Mouse (Mus musculus): ENCODE results near the gene P2rx5. TPM values are rescaled to one million over a fixed set of nuclear protein-coding genes. Genes with fewer than 3 reads are reported as not detected.

P2rx5 gene
- total and polyA plus RNA-seq, 3 experiments = 0.04 to 0.25 TPM; not detected in 1

DNA sequence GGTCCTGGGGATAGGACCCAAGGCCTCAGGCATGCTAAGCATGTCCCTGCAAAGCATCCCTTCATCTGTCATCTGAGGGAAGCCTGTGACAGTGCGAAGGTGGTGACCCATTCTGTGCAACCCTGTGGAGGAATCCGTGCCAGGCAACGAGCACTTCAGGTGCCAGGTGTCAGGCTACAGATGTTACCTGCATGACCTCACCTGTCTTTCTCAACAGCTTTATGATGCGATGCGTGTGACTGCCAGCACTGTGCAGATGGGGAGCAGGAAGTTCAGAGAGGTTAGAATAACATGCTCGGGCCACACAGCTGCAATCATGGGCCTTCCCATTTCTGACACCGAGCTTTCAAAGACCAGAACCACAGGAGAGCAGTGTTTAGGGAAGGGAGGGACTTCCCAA is 45.0 kb downstream of the P2rx5 start:
- Histone ChIP-seq H3K9me3 (replicated peaks; ENCODE audit: insufficient read depth, low read length) (no peaks in the 10 kb centered on the region), H3K4me1 (ENCODE audit: control insufficient read depth in 1 of 2, insufficient read depth in 2 of 2, low read length in 2 of 2) (no peaks in the 10 kb centered on the region), H3K27me3 (ENCODE audit: control insufficient read depth in 1 of 2, insufficient read depth in 2 of 2, low read length in 2 of 2) (no peaks in the 10 kb centered on the region), H3K79me2 (ENCODE audit: control insufficient read depth, insufficient read depth, low read length, poor library complexity) (no peaks in the 10 kb centered on the region), H3K36me3 (ENCODE audit: control insufficient read depth in 1 of 2, insufficient read depth in 2 of 2, low read length in 2 of 2) (0 out of 4 replicates have a peak, but pooled peaks cover 0 to under 1% of the 10 kb centered on the region in 2 experiments), H3K27ac (ENCODE audit: control insufficient read depth, low read depth, low read length) (no peak overlapping the region), H3K9ac (ENCODE audit: control insufficient read depth, low read depth, low read length, poor library complexity, severe bottlenecking) (no peak overlapping the region), H3K4me3 (ENCODE audit: control insufficient read depth in 1 of 2, insufficient read depth in 1 of 2, low read depth in 2 of 2, low read length in 2 of 2) (no peak overlapping the region)
- DNase-seq (ENCODE audit: low read depth, low spot score) = no peak
- TF ChIP-seq UBTF (IDR thresholded peaks at IDR 0.05; ENCODE audit: borderline replicate concordance, insufficient read depth, low read depth, low read length) = no peak
- TF ChIP-seq CTCF (IDR thresholded peaks at IDR 0.05 in 2 of 3, conservative IDR thresholded peaks at IDR 0.05 in 1 of 3; ENCODE audit: control insufficient read depth in 1 of 3, insufficient read depth in 1 of 3, low read depth in 2 of 3, low read length in 3 of 3, poor library complexity in 1 of 3, severe bottlenecking in 1 of 3) = no peak
- no peak for TF ChIP-seq POLR2A (IDR thresholded peaks at IDR 0.05; ENCODE audit: control insufficient read depth in 1 of 2, insufficient read depth in 1 of 2, low read depth in 1 of 2, low read length in 2 of 2, poor library complexity in 1 of 2)
- no peak for TF ChIP-seq MYC (IDR thresholded peaks at IDR 0.05; ENCODE audit: low read depth, low read length)
- TF ChIP-seq ETS1 (IDR thresholded peaks at IDR 0.05; ENCODE audit: low read depth, low read length) = no peak
- no peak for TF ChIP-seq MAX (IDR thresholded peaks at IDR 0.05; ENCODE audit: low read length)
- TF ChIP-seq POLR2AphosphoS5 (IDR thresholded peaks at IDR 0.05; ENCODE audit: borderline replicate concordance, low read depth, low read length) = no peak
- no peak for TF ChIP-seq NRF1 (IDR thresholded peaks at IDR 0.05; ENCODE audit: insufficient read depth, low read depth, low read length, poor library complexity, severe bottlenecking)
- no peak for TF ChIP-seq ZNF384 (IDR thresholded peaks at IDR 0.05; ENCODE audit: low read depth, low read length)
- no peak for TF ChIP-seq SIN3A (IDR thresholded peaks at IDR 0.05; ENCODE audit: low read length)
- no peak for TF ChIP-seq CHD1 (IDR thresholded peaks at IDR 0.05; ENCODE audit: low read depth, low read length)
- TF ChIP-seq ELF1 (IDR thresholded peaks at IDR 0.05; ENCODE audit: low read depth, low read length) = no peak
- TF ChIP-seq SMC3 (IDR thresholded peaks at IDR 0.05; ENCODE audit: low read depth, low read length) = no peak

DNA sequence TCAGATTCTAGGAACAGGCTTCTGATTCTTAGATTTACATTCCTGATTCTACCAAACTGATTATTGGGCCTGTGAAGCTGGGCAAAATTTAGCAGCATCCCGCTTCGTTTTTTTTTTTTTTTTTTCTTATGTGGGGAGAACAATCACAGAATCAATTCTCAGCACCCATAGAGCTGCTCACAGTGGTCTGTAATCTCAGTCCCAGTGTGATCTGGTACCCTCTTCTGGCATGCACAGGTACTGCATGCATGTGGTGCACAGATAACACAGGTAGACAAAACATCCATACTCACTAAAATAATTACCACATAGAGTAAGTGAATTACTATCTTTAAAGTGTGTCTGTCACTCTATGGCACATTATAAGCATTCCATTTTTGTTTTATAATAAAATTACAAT is 47.4 kb downstream of the P2rx5 start:
- H3K4me1 ChIP-seq (ENCODE audit: control insufficient read depth in 1 of 2, insufficient read depth in 2 of 2, low read length in 2 of 2) = no peaks in the 10 kb centered on the region
- no peak overlapping the region for H3K9ac ChIP-seq (ENCODE audit: control insufficient read depth, low read depth, low read length, poor library complexity, severe bottlenecking)
- peak; percentile 54 for DNase-seq (ENCODE audit: low read depth, low spot score)
- no peaks in the 10 kb centered on the region for H3K79me2 ChIP-seq (ENCODE audit: control insufficient read depth, insufficient read depth, low read length, poor library complexity)
- H3K27ac ChIP-seq (ENCODE audit: control insufficient read depth, low read depth, low read length) = no peak overlapping the region
- H3K27me3 ChIP-seq (ENCODE audit: control insufficient read depth in 1 of 2, insufficient read depth in 2 of 2, low read length in 2 of 2) = no peaks in the 10 kb centered on the region
- no peak overlapping the region for H3K4me3 ChIP-seq (ENCODE audit: control insufficient read depth in 1 of 2, insufficient read depth in 1 of 2, low read depth in 2 of 2, low read length in 2 of 2)
- no peaks in the 10 kb centered on the region for H3K9me3 ChIP-seq (replicated peaks; ENCODE audit: insufficient read depth, low read length)
- no peaks in the 10 kb centered on the region for H3K36me3 ChIP-seq (ENCODE audit: control insufficient read depth in 1 of 2, insufficient read depth in 2 of 2, low read length in 2 of 2)
- TF ChIP-seq ETS1 (IDR thresholded peaks at IDR 0.05; ENCODE audit: low read depth, low read length) (no peak), RAD21 (IDR thresholded peaks at IDR 0.05; ENCODE audit: low read depth, low read length) (peak; percentile 39), POLR2AphosphoS2 (IDR thresholded peaks at IDR 0.05; ENCODE audit: low read length) (no peak), SMC3 (IDR thresholded peaks at IDR 0.05; ENCODE audit: low read depth, low read length) (peak; percentile 58), POLR2A (IDR thresholded peaks at IDR 0.05; ENCODE audit: control insufficient read depth in 1 of 2, insufficient read depth in 1 of 2, low read depth in 1 of 2, low read length in 2 of 2, poor library complexity in 1 of 2) (no peak), MYB (IDR thresholded peaks at IDR 0.05; ENCODE audit: low read depth, low read length) (no peak), TBP (IDR thresholded peaks at IDR 0.05; ENCODE audit: low read depth, low read length) (no peak), MYC (IDR thresholded peaks at IDR 0.05; ENCODE audit: low read depth, low read length) (no peak), GATA1 (IDR thresholded peaks at IDR 0.05; ENCODE audit: low read depth, low read length) (peak; percentile 38; the same call in 1 of the 2 replicates), RCOR1 (IDR thresholded peaks at IDR 0.05; ENCODE audit: low read depth, low read length) (no peak), HCFC1 (IDR thresholded peaks at IDR 0.05; ENCODE audit: low read depth, low read length) (no peak), EP300 (IDR thresholded peaks at IDR 0.05; ENCODE audit: low read depth in 1 of 2, low read length in 2 of 2) (no peak), UBTF (IDR thresholded peaks at IDR 0.05; ENCODE audit: borderline replicate concordance, insufficient read depth, low read depth, low read length) (no peak), MEF2A (IDR thresholded peaks at IDR 0.05; ENCODE audit: extremely low read depth, insufficient replicate concordance, low read depth, low read length, poor library complexity, severe bottlenecking) (no peak), E2F4 (IDR thresholded peaks at IDR 0.05; ENCODE audit: borderline replicate concordance, low read depth, low read length) (no peak), CHD1 (IDR thresholded peaks at IDR 0.05; ENCODE audit: low read depth, low read length) (no peak), POLR2AphosphoS5 (IDR thresholded peaks at IDR 0.05; ENCODE audit: borderline replicate concordance, low read depth, low read length) (no peak), CHD2 (IDR thresholded peaks at IDR 0.05; ENCODE audit: low read length) (no peak), JUND (IDR thresholded peaks at IDR 0.05; ENCODE audit: low read depth, low read length) (no peak), MXI1 (IDR thresholded peaks at IDR 0.05; ENCODE audit: low read depth, low read length) (no peak), ELF1 (IDR thresholded peaks at IDR 0.05; ENCODE audit: low read depth, low read length) (no peak), CTCF (IDR thresholded peaks at IDR 0.05 in 2 of 3, conservative IDR thresholded peaks at IDR 0.05 in 1 of 3; ENCODE audit: control insufficient read depth in 1 of 3, insufficient read depth in 1 of 3, low read depth in 2 of 3, low read length in 3 of 3, poor library complexity in 1 of 3, severe bottlenecking in 1 of 3) (peak; percentile 45 to 52 (median 48)), ZMIZ1 (IDR thresholded peaks at IDR 0.05; ENCODE audit: low read depth, low read length) (no peak), ZC3H11A (IDR thresholded peaks at IDR 0.05; ENCODE audit: low read depth, low read length) (0 out of 2 replicates have a peak, but pooled peaks have one; percentile 20), NRF1 (IDR thresholded peaks at IDR 0.05; ENCODE audit: insufficient read depth, low read depth, low read length, poor library complexity, severe bottlenecking) (no peak), TCF12 (IDR thresholded peaks at IDR 0.05; ENCODE audit: low read depth, low read length) (no peak)

Data from MEL (cell line).